In genomic region chr4:104941895-104942294, GRCm38 (mm10) we compare ENCODE assay signal across 39 mouse cellular contexts. TPM values are rescaled to one million over a fixed set of nuclear protein-coding genes. Genes with fewer than 3 reads are reported as not detected.
"Had no signal": no experiment of that assay in that cellular context is flagged by ENCODE, and none has a peak within 500 bp of the region (broad histone marks: within the 10 kb centered on the region; RNA-seq: fewer than 3 reads in every experiment).

No protein-coding gene starts in this region.

- H3K27ac ChIP-seq: heart, embryonic 10.5 days; heart, embryonic 13.5 days; heart, embryonic 15.5 days; hindbrain, embryonic 10.5 days; hindbrain, embryonic 12.5 days; hindbrain, embryonic 14.5 days; hindbrain, embryonic 15.5 days; hindbrain, postnatal 0 days; intestine, embryonic 15.5 days; kidney, embryonic 15.5 days; kidney, postnatal 0 days; layer of hippocampus, adult 2 months; left cerebral cortex, adult 2 months had no signal

- H3K27me3 ChIP-seq: heart, embryonic 12.5 days; heart, embryonic 13.5 days; heart, embryonic 15.5 days; hindbrain, embryonic 12.5 days; hindbrain, embryonic 15.5 days; intestine, embryonic 15.5 days; kidney, embryonic 15.5 days had no signal

- H3K9ac ChIP-seq: heart, embryonic 12.5 days; heart, embryonic 13.5 days; heart, embryonic 15.5 days; hindbrain, embryonic 12.5 days; hindbrain, embryonic 14.5 days; hindbrain, embryonic 15.5 days; intestine, embryonic 15.5 days; kidney, embryonic 15.5 days had no signal

- DNase-seq: heart, postnatal 10 days; heart, postnatal 14 days; heart, postnatal 36 days; heart, postnatal 4 days; kidney, adult 11 months; kidney, adult 18-20 months; kidney, adult 2 months; kidney, adult 8-10 months; kidney, adult 9 months; kidney, postnatal 10 days; kidney, postnatal 14 days; kidney, postnatal 25 days; kidney, postnatal 36 days; kidney, postnatal 4 days; layer of hippocampus, adult 9-11 months; layer of hippocampus, postnatal 36 days had no signal

- H3K36me3 ChIP-seq: heart, embryonic 10.5 days; heart, embryonic 12.5 days; heart, embryonic 13.5 days; heart, embryonic 15.5 days; hindbrain, embryonic 10.5 days; hindbrain, embryonic 12.5 days; hindbrain, embryonic 15.5 days; intestine, embryonic 15.5 days; kidney, embryonic 15.5 days had no signal

- H3K9me3 ChIP-seq: heart, embryonic 10.5 days; heart, embryonic 12.5 days; heart, embryonic 13.5 days; heart, embryonic 15.5 days; hindbrain, embryonic 10.5 days; hindbrain, embryonic 12.5 days; hindbrain, embryonic 15.5 days; intestine, embryonic 15.5 days; kidney, embryonic 15.5 days had no signal

- H3K4me1 ChIP-seq: heart, embryonic 15.5 days; hindbrain, embryonic 10.5 days; hindbrain, embryonic 12.5 days; hindbrain, embryonic 15.5 days; intestine, embryonic 15.5 days; kidney, embryonic 15.5 days had no signal

- H3K4me2 ChIP-seq: heart, embryonic 11.5 days; heart, embryonic 12.5 days; heart, embryonic 13.5 days; heart, embryonic 15.5 days; hindbrain, embryonic 12.5 days; hindbrain, embryonic 14.5 days; hindbrain, embryonic 15.5 days; intestine, embryonic 15.5 days; kidney, embryonic 15.5 days had no signal

- ATAC-seq: hindbrain, embryonic 16.5 days; hindbrain, postnatal 0 days; inflammation-experienced regulatory T-cells, adult 6 months; intestine, embryonic 15.5 days; intestine, embryonic 16.5 days; intestine, postnatal 0 days had no signal

- H3K4me3 ChIP-seq: heart, embryonic 10.5 days; heart, embryonic 12.5 days; heart, embryonic 13.5 days; heart, embryonic 15.5 days; hindbrain, embryonic 10.5 days; hindbrain, embryonic 12.5 days; hindbrain, embryonic 15.5 days; intestine, embryonic 15.5 days; kidney, embryonic 15.5 days; layer of hippocampus, adult 2 months; left cerebral cortex, adult 2 months had no signal

RNA-seq across cellular contexts. Expression of gene Fyb2, which starts 28.6 kb away (rescaled TPM):
- total RNA-seq: heart, postnatal 14 days; heart, postnatal 36 days; heart, postnatal 4 days; hematopoietic stem cell, adult 5-6 weeks had no signal
- polyA plus RNA-seq: heart, embryonic 12.5 days; heart, embryonic 14.5 days; heart, postnatal 0 days; inflammation-experienced regulatory T-cells, adult 6 months; intestine, embryonic 14.5 days had no signal
